Mouse (Mus musculus): ENCODE data around the gene Tmem91. TPM values are rescaled to one million over a fixed set of nuclear protein-coding genes. Genes with fewer than 3 reads are reported as not detected.

Gene Tmem91
- polyA plus RNA-seq, 1 experiment from 2014 or later: 2.5 TPM

- H3K27ac ChIP-seq (ENCODE audit: low read depth, low read length): no peak overlapping the region
- ATAC-seq (ENCODE audit: low FRiP score, low TSS enrichment): peak; percentile 37
- H3K9me3 ChIP-seq (ENCODE audit: control insufficient read depth, low read length): 0 out of 2 replicates have a peak, but pooled peaks cover 3% of the 10 kb centered on the region
Observed at GRCm38 (mm10) chr7:25704716-25705364, 29.9 kb upstream of the Tmem91 start.

DNA sequence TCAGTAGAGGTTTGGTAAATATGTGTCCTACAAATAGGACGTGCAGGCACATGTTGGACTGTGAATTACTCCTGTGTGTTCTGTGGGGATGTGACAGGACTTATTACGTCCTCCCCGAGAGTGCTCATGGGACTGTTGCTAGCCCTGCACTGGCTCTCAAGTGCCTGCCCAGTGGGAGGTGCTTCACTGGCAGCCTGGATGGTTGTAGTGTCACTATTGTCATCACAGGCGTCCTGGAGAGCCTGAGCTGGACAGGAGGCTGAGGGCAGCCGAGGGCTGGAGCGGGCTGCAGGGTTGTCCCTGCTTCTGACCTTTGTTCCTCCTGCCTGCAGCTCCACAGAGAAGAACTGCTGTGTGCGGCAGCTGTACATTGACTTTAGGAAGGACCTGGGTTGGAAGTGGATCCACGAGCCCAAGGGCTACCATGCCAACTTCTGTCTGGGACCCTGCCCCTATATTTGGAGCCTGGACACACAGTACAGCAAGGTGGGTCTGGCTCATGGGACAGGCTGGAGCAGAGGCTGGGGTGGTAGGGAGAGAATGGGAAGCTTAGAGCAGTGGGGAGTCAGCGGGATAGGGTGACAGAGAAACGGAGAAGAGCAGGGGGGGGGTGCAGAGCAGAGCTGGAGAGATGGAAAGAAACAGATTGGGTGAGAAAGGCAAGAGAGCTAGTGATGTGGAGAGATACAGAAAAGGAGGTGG is 29.0 kb upstream of the Tmem91 start:
- peaks cover 5% of the 10 kb centered on the region; the same call in 1 of the 2 replicates for H3K27me3 ChIP-seq (ENCODE audit: control insufficient read depth, insufficient read depth, low read length)
- 0 out of 2 replicates have a peak, but pooled peaks cover 3% of the 10 kb centered on the region for H3K9me3 ChIP-seq (ENCODE audit: control insufficient read depth, low read length)
- no peak for ATAC-seq (ENCODE audit: low FRiP score, low TSS enrichment)
- H3K36me3 ChIP-seq (ENCODE audit: control insufficient read depth, insufficient read depth, low read length): no peaks in the 10 kb centered on the region
- peaks cover 17% of the 10 kb centered on the region; the same call in 1 of the 2 replicates for H3K4me1 ChIP-seq (ENCODE audit: control insufficient read depth, insufficient read depth, low read length)
- no peak overlapping the region for H3K4me3 ChIP-seq (ENCODE audit: low read length)
- no peak overlapping the region for H3K9ac ChIP-seq (ENCODE audit: low read depth, low read length)
- H3K27ac ChIP-seq (ENCODE audit: low read depth, low read length): no peak overlapping the region
- 32% methylated on average over 10 of the region's 10 CpGs for whole genome bisulfite sequencing
- H3K4me2 ChIP-seq (replicated peaks; ENCODE audit: low read depth, low read length): no peak overlapping the region

More at GRCm38 (mm10) chr7:25704716-25705364, 29.9 kb upstream of the Tmem91 start:
- peak overlapping the region; percentile 22 for H3K4me3 ChIP-seq (ENCODE audit: low read length)
- peaks cover 17% of the 10 kb centered on the region; the same call in 1 of the 2 replicates for H3K4me1 ChIP-seq (ENCODE audit: control insufficient read depth, insufficient read depth, low read length)
- no peaks in the 10 kb centered on the region for H3K36me3 ChIP-seq (ENCODE audit: control insufficient read depth, insufficient read depth, low read length)
- H3K9ac ChIP-seq (ENCODE audit: low read depth, low read length): no peak overlapping the region
- H3K27me3 ChIP-seq (ENCODE audit: control insufficient read depth, insufficient read depth, low read length): peaks cover 5% of the 10 kb centered on the region; the same call in 1 of the 2 replicates
- peak overlapping the region; percentile 49 for H3K4me2 ChIP-seq (replicated peaks; ENCODE audit: low read depth, low read length)
- WGBS: 18% methylated on average over 20 of the region's 37 CpGs

DNA sequence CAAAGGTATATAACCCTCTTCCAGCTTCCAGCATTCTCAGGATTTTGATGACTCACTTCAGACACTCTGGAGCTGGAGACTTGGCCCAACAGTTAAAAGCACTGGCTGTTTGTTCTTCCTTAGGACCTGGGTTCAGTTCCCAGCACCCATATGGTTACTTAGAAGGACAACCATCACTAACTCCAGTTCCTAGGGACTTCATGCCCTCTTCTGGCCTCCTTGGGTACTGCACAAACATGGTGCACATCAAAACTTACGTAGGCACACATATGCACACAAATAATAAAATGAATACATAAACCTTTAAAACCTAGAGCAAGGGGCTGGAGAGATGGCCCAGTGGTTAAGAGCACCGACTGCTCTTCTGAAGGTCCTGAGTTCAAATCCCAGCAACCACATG is 27.4 kb upstream of the Tmem91 start:
- WGBS: 99% methylated on average over 2 of the region's 2 CpGs
- peaks cover 5% of the 10 kb centered on the region; the same call in 1 of the 2 replicates for H3K27me3 ChIP-seq (ENCODE audit: control insufficient read depth, insufficient read depth, low read length)
- H3K9me3 ChIP-seq (ENCODE audit: control insufficient read depth, low read length): 0 out of 2 replicates have a peak, but pooled peaks cover 3% of the 10 kb centered on the region
- no peak overlapping the region for H3K9ac ChIP-seq (ENCODE audit: low read depth, low read length)
- peaks cover 11% of the 10 kb centered on the region; the same call in 1 of the 2 replicates for H3K4me1 ChIP-seq (ENCODE audit: control insufficient read depth, insufficient read depth, low read length)
- H3K36me3 ChIP-seq (ENCODE audit: control insufficient read depth, insufficient read depth, low read length): no peaks in the 10 kb centered on the region; the same call in 1 of the 2 replicates
- no peak for ATAC-seq (ENCODE audit: low FRiP score, low TSS enrichment)
- H3K27ac ChIP-seq (ENCODE audit: low read depth, low read length): no peak overlapping the region
- H3K4me3 ChIP-seq (ENCODE audit: low read length): no peak overlapping the region
- H3K4me2 ChIP-seq (replicated peaks; ENCODE audit: low read depth, low read length): no peak overlapping the region

DNA sequence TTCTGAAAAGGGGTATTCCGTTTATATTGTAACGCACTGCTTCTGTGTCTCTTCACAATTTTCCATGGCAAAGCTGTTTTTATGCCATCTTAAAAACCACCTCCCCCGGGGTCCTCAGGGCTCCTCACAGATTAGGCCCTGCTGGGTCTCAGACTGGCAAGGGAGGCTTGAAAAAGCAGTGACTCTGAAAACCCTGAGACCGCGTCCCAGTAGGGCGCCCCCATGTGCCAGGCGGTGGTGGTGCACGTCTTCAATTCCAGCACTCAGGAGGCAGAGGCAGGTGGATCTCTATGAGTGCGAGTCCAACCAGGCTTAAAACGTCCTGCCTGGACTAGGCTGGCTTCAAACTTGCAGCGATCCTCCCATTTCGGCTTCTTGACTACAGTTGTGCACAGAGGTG is 25.8 kb upstream of the Tmem91 start:
- Histone ChIP-seq H3K4me1 (ENCODE audit: control insufficient read depth, insufficient read depth, low read length) (0 out of 2 replicates have a peak, but pooled peaks cover 7% of the 10 kb centered on the region), H3K4me3 (ENCODE audit: low read length) (no peak overlapping the region), H3K27ac (ENCODE audit: low read depth, low read length) (no peak overlapping the region), H3K9ac (ENCODE audit: low read depth, low read length) (no peak overlapping the region), H3K36me3 (ENCODE audit: control insufficient read depth, insufficient read depth, low read length) (no peaks in the 10 kb centered on the region; the same call in 1 of the 2 replicates), H3K9me3 (ENCODE audit: control insufficient read depth, low read length) (0 out of 2 replicates have a peak, but pooled peaks cover 3% of the 10 kb centered on the region), H3K27me3 (ENCODE audit: control insufficient read depth, insufficient read depth, low read length) (peaks cover 5% of the 10 kb centered on the region; the same call in 1 of the 2 replicates), H3K4me2 (replicated peaks; ENCODE audit: low read depth, low read length) (no peak overlapping the region)
- 74% methylated on average over 12 of the region's 12 CpGs for WGBS
- ATAC-seq (ENCODE audit: low FRiP score, low TSS enrichment): no peak

DNA sequence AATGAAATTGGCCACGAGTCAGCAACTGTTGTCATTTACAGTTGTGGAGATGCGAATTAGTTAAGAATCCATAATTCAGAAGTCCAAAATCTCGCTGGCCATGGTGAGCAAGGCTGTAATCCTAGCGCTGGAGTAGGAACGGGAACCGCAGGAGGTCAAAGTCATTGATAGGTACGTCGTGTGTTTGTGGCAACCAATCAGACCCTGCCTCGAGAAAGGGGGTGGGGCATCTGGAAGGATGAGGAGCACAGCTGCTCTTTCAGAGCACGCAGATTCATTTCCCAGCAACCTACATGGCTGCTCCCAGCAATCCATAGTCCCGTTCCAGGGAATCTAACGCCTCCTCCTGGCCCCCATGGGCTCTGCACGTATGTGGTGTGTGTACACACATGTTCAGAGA is 24.9 kb upstream of the Tmem91 start:
- no peak overlapping the region for H3K4me2 ChIP-seq (replicated peaks; ENCODE audit: low read depth, low read length)
- 61% methylated on average over 13 of the region's 13 CpGs for WGBS
- H3K9me3 ChIP-seq (ENCODE audit: control insufficient read depth, low read length): 0 out of 2 replicates have a peak, but pooled peaks cover 3% of the 10 kb centered on the region
- H3K27me3 ChIP-seq (ENCODE audit: control insufficient read depth, insufficient read depth, low read length): peaks cover 5% of the 10 kb centered on the region; the same call in 1 of the 2 replicates
- ATAC-seq (ENCODE audit: low FRiP score, low TSS enrichment): no peak
- no peak overlapping the region for H3K9ac ChIP-seq (ENCODE audit: low read depth, low read length)
- no peaks in the 10 kb centered on the region; the same call in 1 of the 2 replicates for H3K36me3 ChIP-seq (ENCODE audit: control insufficient read depth, insufficient read depth, low read length)
- no peak overlapping the region for H3K4me3 ChIP-seq (ENCODE audit: low read length)
- H3K27ac ChIP-seq (ENCODE audit: low read depth, low read length): no peak overlapping the region
- H3K4me1 ChIP-seq (ENCODE audit: control insufficient read depth, insufficient read depth, low read length): 0 out of 2 replicates have a peak, but pooled peaks cover 4% of the 10 kb centered on the region

- H3K9ac ChIP-seq (ENCODE audit: low read depth, low read length): no peak overlapping the region
- no peaks in the 10 kb centered on the region; the same call in 1 of the 2 replicates for H3K27me3 ChIP-seq (ENCODE audit: control insufficient read depth, insufficient read depth, low read length)
- H3K27ac ChIP-seq (ENCODE audit: low read depth, low read length): no peak overlapping the region
- H3K36me3 ChIP-seq (ENCODE audit: control insufficient read depth, insufficient read depth, low read length): no peaks in the 10 kb centered on the region; the same call in 1 of the 2 replicates
- no peak overlapping the region for H3K4me3 ChIP-seq (ENCODE audit: low read length)
- WGBS: 67% methylated on average over 8 of the region's 8 CpGs
- H3K4me2 ChIP-seq (replicated peaks; ENCODE audit: low read depth, low read length): no peak overlapping the region
- ATAC-seq (ENCODE audit: low FRiP score, low TSS enrichment): no peak
- peaks cover 3% of the 10 kb centered on the region; the same call in 1 of the 2 replicates for H3K4me1 ChIP-seq (ENCODE audit: control insufficient read depth, insufficient read depth, low read length)
- no peaks in the 10 kb centered on the region for H3K9me3 ChIP-seq (ENCODE audit: control insufficient read depth, low read length)
Observed at GRCm38 (mm10) chr7:25694104-25694503, 19.1 kb upstream of the Tmem91 start.

GRCm38 (mm10) chr7:25690051-25690450 is 15.1 kb upstream of the Tmem91 start:
- H3K9ac ChIP-seq (ENCODE audit: low read depth, low read length): peak overlapping the region; percentile 34; the same call in 1 of the 2 replicates
- H3K27me3 ChIP-seq (ENCODE audit: control insufficient read depth, insufficient read depth, low read length): peaks cover 20% of the 10 kb centered on the region

DNA sequence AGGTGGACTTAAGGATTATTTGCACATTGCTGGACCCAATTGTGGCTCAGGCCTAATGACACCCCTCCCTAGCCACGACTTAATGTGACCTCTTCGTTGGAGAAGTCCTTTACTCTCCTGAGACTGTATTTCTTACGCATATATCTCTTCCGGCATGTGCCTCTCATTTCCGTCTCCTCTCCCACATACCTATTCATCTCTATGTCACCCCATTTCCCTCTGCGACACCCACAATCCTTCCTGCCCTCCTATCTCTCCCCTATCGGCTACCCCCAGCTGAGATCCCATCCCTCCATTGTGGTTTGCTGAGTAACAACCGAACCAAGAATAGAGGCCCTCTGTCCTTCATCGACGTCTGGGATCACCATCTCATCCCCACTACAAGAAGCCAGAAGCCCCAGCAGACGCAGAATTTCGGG is 14.6 kb upstream of the Tmem91 start:
- H3K4me1 ChIP-seq (ENCODE audit: control insufficient read depth, insufficient read depth, low read length): peaks cover 18% of the 10 kb centered on the region
- H3K36me3 ChIP-seq (ENCODE audit: control insufficient read depth, insufficient read depth, low read length): no peaks in the 10 kb centered on the region
- ATAC-seq (ENCODE audit: low FRiP score, low TSS enrichment): no peak
- no peak overlapping the region for H3K27ac ChIP-seq (ENCODE audit: low read depth, low read length)
- H3K4me3 ChIP-seq (ENCODE audit: low read length): peak overlapping the region; percentile 59
- no peaks in the 10 kb centered on the region for H3K9me3 ChIP-seq (ENCODE audit: control insufficient read depth, low read length)
- peaks cover 20% of the 10 kb centered on the region for H3K27me3 ChIP-seq (ENCODE audit: control insufficient read depth, insufficient read depth, low read length)
- H3K9ac ChIP-seq (ENCODE audit: low read depth, low read length): peak overlapping the region; percentile 68; the same call in 1 of the 2 replicates
- WGBS: 9% methylated on average over 12 of the region's 12 CpGs
- H3K4me2 ChIP-seq (replicated peaks; ENCODE audit: low read depth, low read length): peak overlapping the region; percentile 94

More at GRCm38 (mm10) chr7:25690051-25690450, 15.1 kb upstream of the Tmem91 start:
- no peak overlapping the region for H3K27ac ChIP-seq (ENCODE audit: low read depth, low read length)
- WGBS: 23% methylated on average over 5 of the region's 5 CpGs
- peaks cover 18% of the 10 kb centered on the region for H3K4me1 ChIP-seq (ENCODE audit: control insufficient read depth, insufficient read depth, low read length)
- H3K4me3 ChIP-seq (ENCODE audit: low read length): peak overlapping the region; percentile 59; the same call in 1 of the 2 replicates
- peak overlapping the region; percentile 94 for H3K4me2 ChIP-seq (replicated peaks; ENCODE audit: low read depth, low read length)
- ATAC-seq (ENCODE audit: low FRiP score, low TSS enrichment): no peak
- no peaks in the 10 kb centered on the region for H3K36me3 ChIP-seq (ENCODE audit: control insufficient read depth, insufficient read depth, low read length)
- H3K9me3 ChIP-seq (ENCODE audit: control insufficient read depth, low read length): no peaks in the 10 kb centered on the region
